Mouse (Mus musculus) neural tube, embryonic 15.5 days (tissue): ENCODE results near the gene Lef1. TPM values are rescaled to one million over a fixed set of nuclear protein-coding genes. Genes with fewer than 3 reads are reported as not detected.

Source experiments
- ATAC-seq: fragments of 200-750 bp; cut with Nextera tagmentation; 2 replicates; pipeline ENCODE4 v1.8.0; 2017; ENCODE audit warnings: mild to moderate bottlenecking, moderate TSS enrichment, moderate library complexity; ENCODE audit not compliant: low FRiP score
- H3K27ac ChIP-seq: fragments of 300-500 bp; sonication (generic); replicated peaks from 2 replicates; pipeline ENCODE4 v1.5.1; 2015; ENCODE audit warnings: mild to moderate bottlenecking, inconsistent platforms
- H3K27me3 ChIP-seq: fragments of 300-500 bp; sonication (generic); replicated peaks from 2 replicates; pipeline ENCODE4 v1.6.1; 2015; ENCODE audit warnings: inconsistent platforms
- H3K36me3 ChIP-seq: fragments of 300-500 bp; sonication (generic); 2 replicates; pipeline ENCODE4 v1.6.1; 2015; ENCODE audit warnings: inconsistent platforms
- H3K4me1 ChIP-seq: fragments of 300-500 bp; sonication (generic); 2 replicates; pipeline ENCODE4 v1.6.1; 2015; ENCODE audit warnings: inconsistent platforms
- H3K4me2 ChIP-seq: fragments of 300-500 bp; sonication (generic); 2 replicates; pipeline ENCODE4 v1.6.1; 2015; ENCODE audit warnings: inconsistent platforms, mild to moderate bottlenecking, moderate library complexity
- H3K4me3 ChIP-seq: fragments of 300-500 bp; sonication (generic); replicated peaks from 2 replicates; pipeline ENCODE4 v1.5.1; 2015; ENCODE audit warnings: mild to moderate bottlenecking, inconsistent platforms
- H3K9ac ChIP-seq: fragments of 300-500 bp; sonication (generic); replicated peaks from 2 replicates; pipeline ENCODE4 v1.6.1; 2015; ENCODE audit warnings: mild to moderate bottlenecking, inconsistent platforms
- H3K9me3 ChIP-seq: fragments of 300-500 bp; sonication (generic); replicated peaks from 2 replicates; pipeline ENCODE4 v1.6.1; 2016; ENCODE audit warnings: inconsistent platforms
- WGBS: fragments of 180-500 bp; shearing (Covaris S2); methylation state at CpG from one replicate; pipeline ENCODE4 v1.1.7; 2015; ENCODE audit warnings: mixed read lengths; 5-methylcytosine and 5-hydroxymethylcytosine counted together
- polyA plus RNA-seq: library from polyadenylated mRNA; unstranded; fragments of >200 nt; fragmentation: Nextera tagmentation; extraction: Ambion mirVana; gene quantifications from 2 replicates; pipeline ENCODE4 v1.2.1, GENCODE M21; 2015

The Lef1 gene
- polyA plus RNA-seq, result 6.3 and 28.7 TPM in 2 replicates

DNA sequence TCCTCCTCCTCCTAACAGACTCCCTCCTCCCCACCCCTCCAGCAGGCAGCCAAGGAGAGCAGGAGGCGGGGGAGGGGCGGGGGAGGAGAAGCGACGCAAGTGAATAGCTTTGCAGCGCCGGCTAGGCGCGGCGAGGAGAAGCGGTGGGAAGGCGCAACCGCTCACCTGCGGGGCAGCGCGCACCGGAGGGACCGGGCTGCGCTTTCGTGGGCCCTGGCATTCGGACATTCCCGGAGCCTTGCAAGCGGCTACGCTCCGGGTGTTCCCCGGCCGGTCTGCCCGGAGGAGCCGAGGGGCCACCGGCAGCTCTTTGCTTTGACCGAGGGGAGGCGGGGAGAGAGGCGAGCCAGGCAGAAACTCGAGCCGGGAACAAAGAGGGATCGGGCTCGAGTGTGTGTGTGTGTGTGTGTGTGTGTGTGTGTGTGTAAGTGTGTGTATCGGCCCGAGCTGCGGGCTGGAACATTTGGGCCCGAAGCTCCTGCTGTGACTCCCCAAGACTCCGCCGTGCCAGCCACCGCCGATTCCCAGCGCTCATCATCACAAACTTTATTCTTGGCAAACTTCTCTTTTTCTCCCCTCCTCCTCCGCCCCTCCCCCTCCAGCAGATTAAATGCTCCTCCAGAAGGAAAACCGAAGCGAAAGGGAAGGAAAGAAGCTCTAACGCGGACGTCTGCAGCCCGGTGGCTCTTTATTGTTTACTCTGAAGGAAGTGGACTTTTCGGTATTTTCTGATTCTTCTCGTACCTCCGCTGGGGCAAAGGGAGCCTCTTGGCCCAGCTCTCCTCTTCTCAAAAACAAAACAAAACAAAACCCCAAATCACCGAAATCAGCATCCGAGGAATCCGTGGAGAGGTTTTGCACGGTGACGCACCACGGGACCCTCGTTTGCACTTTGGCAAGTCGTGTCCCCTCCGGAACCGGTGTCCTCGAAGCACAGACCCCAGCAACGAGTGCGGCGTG lies at the start of gene Lef1:
TSS of gene Lef1 (plus strand) at position 281 of the 960 bp plus-strand sequence.
- peaks cover 69% of the 10 kb centered on the region for H3K27me3 ChIP-seq
- 0% methylated on average over 61 of the region's 69 CpGs for WGBS
- H3K4me1 ChIP-seq, result peaks cover 55% of the 10 kb centered on the region

GRCm38 (mm10) chr3:131065001-131065400 lies 45.3 kb upstream of the Lef1 start:
- H3K27me3 ChIP-seq, result no peaks in the 10 kb centered on the region
- H3K36me3 ChIP-seq, result no peaks in the 10 kb centered on the region
- H3K4me1 ChIP-seq, result no peaks in the 10 kb centered on the region
- no peak overlapping the region for H3K9ac ChIP-seq
- H3K4me2 ChIP-seq, result no peak overlapping the region
- no peak overlapping the region for H3K4me3 ChIP-seq
- H3K27ac ChIP-seq, result no peak overlapping the region
- no peaks in the 10 kb centered on the region for H3K9me3 ChIP-seq
- WGBS, result 81% methylated on average over 9 of the region's 9 CpGs
- no peak for ATAC-seq

More for the DNA sequence above, at the start of gene Lef1:
- Histone ChIP-seq H3K4me3 (peak within 1 kb of the TSS; percentile 38), H3K9me3 (no peaks in the 10 kb centered on the region), H3K9ac (peak within 1 kb of the TSS; percentile 26), H3K27ac (no peak within 1 kb of the TSS), H3K4me2 (peak within 1 kb of the TSS; percentile 69), H3K36me3 (no peaks in the 10 kb centered on the region)
- peak; percentile 18; the same call in 1 of the 2 replicates for ATAC-seq

DNA sequence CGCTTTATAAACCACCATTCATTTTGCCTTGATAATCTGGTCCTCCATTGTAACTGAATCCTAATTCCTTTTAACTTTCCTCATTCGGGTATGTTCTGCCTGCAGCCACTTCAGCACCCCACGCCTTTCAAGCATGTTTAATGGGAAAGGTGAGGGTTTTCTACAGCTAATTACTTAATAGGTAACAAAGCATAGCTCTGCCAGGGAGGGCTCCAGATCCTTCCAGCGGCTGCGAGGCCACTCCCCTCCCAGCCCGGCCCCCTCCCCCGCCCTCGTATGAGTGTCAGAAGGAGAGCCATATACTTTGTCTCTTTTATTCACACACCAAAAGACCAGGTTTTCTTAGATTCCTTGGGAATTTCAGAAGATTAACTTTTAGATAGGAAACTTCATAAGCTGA lies 44.1 kb upstream of the Lef1 start:
- Histone ChIP-seq H3K9me3 (no peaks in the 10 kb centered on the region), H3K4me1 (no peaks in the 10 kb centered on the region), H3K4me2 (no peak overlapping the region), H3K27ac (no peak overlapping the region), H3K9ac (no peak overlapping the region), H3K4me3 (no peak overlapping the region), H3K36me3 (no peaks in the 10 kb centered on the region), H3K27me3 (no peaks in the 10 kb centered on the region)
- 27% methylated on average over 8 of the region's 8 CpGs for WGBS
- no peak for ATAC-seq

DNA sequence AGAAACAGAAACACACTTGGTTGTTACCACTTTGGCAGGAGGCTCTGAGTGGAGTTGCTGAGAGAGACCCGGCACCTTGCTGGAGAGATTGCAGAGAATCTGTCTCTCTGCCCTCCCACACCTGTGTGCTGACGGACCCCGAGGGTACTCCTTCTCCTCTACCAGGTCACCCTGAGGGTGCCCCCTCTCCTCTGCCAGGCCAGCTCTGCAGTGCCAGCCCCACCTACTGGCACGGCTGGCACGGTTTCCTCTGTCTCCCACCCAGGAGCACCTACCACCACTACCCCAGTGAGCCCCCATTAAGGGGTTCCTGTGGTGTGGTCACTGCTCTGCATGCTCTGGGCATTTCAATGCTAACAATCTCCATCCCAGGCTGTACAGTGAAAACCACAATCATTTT lies 42.3 kb upstream of the Lef1 start:
- ATAC-seq, result no peak
- Histone ChIP-seq H3K36me3 (no peaks in the 10 kb centered on the region), H3K27me3 (no peaks in the 10 kb centered on the region), H3K9ac (no peak overlapping the region), H3K4me3 (no peak overlapping the region), H3K9me3 (no peaks in the 10 kb centered on the region), H3K4me1 (no peaks in the 10 kb centered on the region), H3K27ac (no peak overlapping the region), H3K4me2 (no peak overlapping the region)
- WGBS, result 91% methylated on average over 5 of the region's 5 CpGs

GRCm38 (mm10) chr3:131070210-131070609 lies 40.1 kb upstream of the Lef1 start:
- Histone ChIP-seq H3K4me1 (no peaks in the 10 kb centered on the region), H3K27ac (no peak overlapping the region), H3K9ac (no peak overlapping the region), H3K4me3 (no peak overlapping the region), H3K9me3 (no peaks in the 10 kb centered on the region), H3K27me3 (no peaks in the 10 kb centered on the region), H3K36me3 (no peaks in the 10 kb centered on the region), H3K4me2 (no peak overlapping the region)
- ATAC-seq, result no peak
- 59% methylated on average over 7 of the region's 7 CpGs for WGBS

- no peak overlapping the region for H3K4me3 ChIP-seq
- no peaks in the 10 kb centered on the region for H3K4me1 ChIP-seq
- no peak for ATAC-seq
- no peaks in the 10 kb centered on the region for H3K9me3 ChIP-seq
- H3K9ac ChIP-seq, result no peak overlapping the region
- no peaks in the 10 kb centered on the region for H3K27me3 ChIP-seq
- H3K36me3 ChIP-seq, result no peaks in the 10 kb centered on the region
- 55% methylated on average over 4 of the region's 4 CpGs for WGBS
- H3K4me2 ChIP-seq, result no peak overlapping the region
- H3K27ac ChIP-seq, result no peak overlapping the region
Observed at GRCm38 (mm10) chr3:131072661-131073060, 37.6 kb upstream of the Lef1 start.

DNA sequence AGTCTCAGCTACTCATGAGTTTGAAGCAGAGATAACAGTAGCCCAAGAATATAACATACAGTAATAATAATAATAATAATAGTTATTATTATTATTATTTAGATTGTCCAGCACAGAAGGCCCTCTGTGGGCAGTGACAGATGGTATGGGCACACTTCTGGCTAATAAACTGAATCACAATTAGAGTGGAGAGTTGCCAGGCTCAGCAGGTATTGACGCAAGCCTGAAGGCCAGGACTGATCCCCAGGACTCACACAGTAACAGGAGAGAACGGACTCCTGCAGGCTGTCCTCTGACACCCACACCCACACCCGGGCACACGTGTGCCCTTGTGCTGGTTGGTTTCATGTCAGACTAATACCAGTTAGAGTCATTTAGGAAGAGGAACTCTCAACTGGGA lies 36.3 kb upstream of the Lef1 start:
- Histone ChIP-seq H3K27ac (no peak overlapping the region), H3K4me2 (no peak overlapping the region)

DNA sequence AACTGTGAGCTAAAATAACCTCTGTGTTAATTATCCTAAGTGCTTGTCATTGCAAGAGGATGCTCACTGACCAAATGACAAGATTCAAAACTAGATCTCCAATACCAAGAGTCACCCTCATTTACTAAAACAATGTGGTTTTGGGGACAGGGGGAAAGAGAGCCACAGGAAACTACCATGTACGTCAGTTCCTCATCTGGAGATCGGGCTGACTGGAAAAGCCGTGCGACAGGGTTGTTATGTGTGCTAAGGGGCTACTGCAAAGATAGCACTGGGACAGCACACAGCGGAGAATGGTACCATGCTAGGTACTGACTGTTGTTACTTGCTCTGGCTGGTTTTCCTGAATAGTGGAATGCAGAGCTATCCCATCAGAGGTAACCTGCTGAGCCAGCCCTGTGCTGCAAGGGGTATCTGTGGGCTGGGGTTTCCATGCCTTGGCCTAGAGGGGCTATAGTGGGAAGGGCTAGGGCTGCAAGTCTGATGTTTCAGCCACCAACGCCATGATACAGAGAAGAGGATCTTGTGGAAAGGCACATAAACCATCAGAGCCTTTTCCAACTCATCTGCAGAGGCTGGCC lies 32.1 kb upstream of the Lef1 start:
- 87% methylated on average over 6 of the region's 6 CpGs for WGBS
- Histone ChIP-seq H3K4me1 (0 out of 2 replicates have a peak, but pooled peaks cover 4% of the 10 kb centered on the region), H3K27ac (no peak overlapping the region), H3K4me3 (no peak overlapping the region), H3K9ac (no peak overlapping the region), H3K27me3 (no peaks in the 10 kb centered on the region), H3K4me2 (no peak overlapping the region), H3K9me3 (no peaks in the 10 kb centered on the region), H3K36me3 (no peaks in the 10 kb centered on the region)
- no peak for ATAC-seq

More for the DNA sequence above, 36.3 kb upstream of the Lef1 start:
- no peak overlapping the region for H3K9ac ChIP-seq
- 0 out of 2 replicates have a peak, but pooled peaks cover 3% of the 10 kb centered on the region for H3K4me1 ChIP-seq
- no peak overlapping the region for H3K4me3 ChIP-seq
- no peaks in the 10 kb centered on the region for H3K9me3 ChIP-seq
- no peak for ATAC-seq
- H3K36me3 ChIP-seq, result no peaks in the 10 kb centered on the region
- 82% methylated on average over 4 of the region's 4 CpGs for WGBS
- no peaks in the 10 kb centered on the region for H3K27me3 ChIP-seq

DNA sequence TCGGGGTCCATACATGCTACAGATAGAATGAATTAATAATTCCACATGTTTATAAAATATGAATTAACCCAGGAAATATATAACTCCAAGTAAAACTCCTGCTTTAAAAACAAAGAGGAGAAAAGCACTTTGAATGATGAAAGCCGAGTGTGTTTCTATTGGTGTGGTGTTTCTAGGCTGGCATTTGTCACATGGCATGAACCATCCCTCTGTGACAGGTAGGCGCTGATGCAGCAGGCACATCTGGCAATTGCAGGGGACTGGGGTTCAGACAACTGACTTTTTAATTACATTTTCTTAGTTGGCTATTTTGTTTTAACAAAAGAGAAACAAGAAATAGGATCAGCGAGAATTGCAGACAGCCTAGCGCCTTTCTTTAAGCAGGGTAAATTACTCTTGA lies 31.6 kb upstream of the Lef1 start:
- Histone ChIP-seq H3K9me3 (no peaks in the 10 kb centered on the region), H3K27ac (no peak overlapping the region), H3K36me3 (no peaks in the 10 kb centered on the region), H3K27me3 (0 out of 2 replicates have a peak, but pooled peaks cover 2% of the 10 kb centered on the region), H3K4me3 (no peak overlapping the region), H3K9ac (no peak overlapping the region), H3K4me2 (no peak overlapping the region), H3K4me1 (0 out of 2 replicates have a peak, but pooled peaks cover 4% of the 10 kb centered on the region)
- ATAC-seq, result no peak
- WGBS, result 72% methylated on average over 5 of the region's 5 CpGs

- H3K4me1 ChIP-seq, result peaks cover 13% of the 10 kb centered on the region
- ATAC-seq, result no peak
- H3K4me3 ChIP-seq, result no peak overlapping the region
- WGBS, result 50% methylated on average over 6 of the region's 6 CpGs
- no peaks in the 10 kb centered on the region for H3K36me3 ChIP-seq
- H3K9me3 ChIP-seq, result no peaks in the 10 kb centered on the region
- H3K27me3 ChIP-seq, result peaks cover 17% of the 10 kb centered on the region
- H3K9ac ChIP-seq, result no peak overlapping the region
- H3K4me2 ChIP-seq, result no peak overlapping the region
- no peak overlapping the region for H3K27ac ChIP-seq
Observed at GRCm38 (mm10) chr3:131083722-131084121, 26.5 kb upstream of the Lef1 start.

- H3K4me2 ChIP-seq, result peak overlapping the region; percentile 66
- H3K27me3 ChIP-seq, result peaks cover 17% of the 10 kb centered on the region
- peak overlapping the region; percentile 38 for H3K4me3 ChIP-seq
- no peaks in the 10 kb centered on the region for H3K9me3 ChIP-seq
- ATAC-seq, result peak; percentile 55; the same call in 1 of the 2 replicates
- no peaks in the 10 kb centered on the region for H3K36me3 ChIP-seq
- 5% methylated on average over 30 of the region's 30 CpGs for WGBS
- H3K4me1 ChIP-seq, result peaks cover 9% of the 10 kb centered on the region
- H3K27ac ChIP-seq, result no peak overlapping the region
- H3K9ac ChIP-seq, result 0 out of 2 replicates have a peak overlapping the region, but pooled peaks have one; percentile 17
Observed at GRCm38 (mm10) chr3:131084718-131085561, 25.3 kb upstream of the Lef1 start.
